Mouse (Mus musculus) stomach, embryonic 15.5 days (tissue): ENCODE results near the gene Yme1l1. TPM values are rescaled to one million over a fixed set of nuclear protein-coding genes. Genes with fewer than 3 reads are reported as not detected.

Experiments used
- ATAC-seq: fragments of 200-750 bp; cut with Nextera tagmentation; 2 replicates; pipeline ENCODE4 v1.8.0; 2017; ENCODE audit warnings: low read depth, moderate number of reproducible peaks, moderate TSS enrichment; ENCODE audit not compliant: insufficient read depth, low FRiP score
- H3K27ac ChIP-seq: fragments of 300-500 bp; sonication (generic); 2 replicates; pipeline ENCODE4 v1.5.1; 2015; ENCODE audit warnings: mild to moderate bottlenecking, inconsistent platforms
- H3K27me3 ChIP-seq: fragments of 300-500 bp; sonication (generic); replicated peaks from 2 replicates; pipeline ENCODE4 v1.6.1; 2015; ENCODE audit warnings: inconsistent platforms
- H3K36me3 ChIP-seq: fragments of 300-500 bp; sonication (generic); 2 replicates; pipeline ENCODE4 v1.6.1; 2015; ENCODE audit warnings: inconsistent platforms
- H3K4me1 ChIP-seq: fragments of 300-500 bp; sonication (generic); 2 replicates; pipeline ENCODE4 v1.6.1; 2015; ENCODE audit warnings: inconsistent platforms
- H3K4me2 ChIP-seq: fragments of 300-500 bp; sonication (generic); 2 replicates; pipeline ENCODE4 v1.6.1; 2015; ENCODE audit warnings: mild to moderate bottlenecking, inconsistent platforms
- H3K4me3 ChIP-seq: fragments of 300-500 bp; sonication (generic); replicated peaks from 2 replicates; pipeline ENCODE4 v1.5.1; 2015; ENCODE audit warnings: inconsistent platforms
- H3K9ac ChIP-seq: fragments of 300-500 bp; sonication (generic); 2 replicates; pipeline ENCODE4 v1.6.1; 2015; ENCODE audit warnings: inconsistent platforms
- H3K9me3 ChIP-seq: fragments of 300-500 bp; sonication (generic); 2 replicates; pipeline ENCODE4 v1.6.1; 2016; ENCODE audit warnings: inconsistent platforms
- whole genome bisulfite sequencing: fragments of 180-500 bp; shearing (Covaris S2); methylation state at CpG from one replicate; pipeline ENCODE4 v1.1.7; 2015; 5-methylcytosine and 5-hydroxymethylcytosine counted together
- polyA plus RNA-seq: library from polyadenylated mRNA; unstranded; fragments of >200 nt; fragmentation: Nextera tagmentation; extraction: Ambion mirVana; gene quantifications from 2 replicates; pipeline ENCODE4 v1.2.1, GENCODE M21; 2015

Yme1l1 gene
- 68.0 and 72.1 TPM in 2 replicates for polyA plus RNA-seq

- Histone ChIP-seq H3K27ac (peak within 1 kb of the TSS; percentile 100), H3K4me1 (peaks cover 18% of the 10 kb centered on the region), H3K9me3 (no peaks in the 10 kb centered on the region), H3K4me3 (peak within 1 kb of the TSS; percentile 64), H3K4me2 (peak within 1 kb of the TSS; percentile 69), H3K36me3 (no peaks in the 10 kb centered on the region), H3K27me3 (no peaks in the 10 kb centered on the region), H3K9ac (peak within 1 kb of the TSS; percentile 69)
- WGBS, result under 1% methylated on average over 61 of the region's 61 CpGs
- ATAC-seq, result peak; percentile 98
Measured at GRCm38 (mm10) chr2:23155777-23156607, at the start of gene Yme1l1, which contains the start of gene Mastl. TSS of gene Yme1l1 (plus strand) at chr2:23156369. TSS of gene Mastl (minus strand) at chr2:23156024.

GRCm38 (mm10) chr2:23119573-23119972 is 36.6 kb upstream of the Yme1l1 start:
- Histone ChIP-seq H3K4me2 (no peak overlapping the region), H3K27ac (no peak overlapping the region), H3K4me3 (no peak overlapping the region), H3K36me3 (peaks cover 7% of the 10 kb centered on the region; the same call in 1 of the 2 replicates), H3K9ac (no peak overlapping the region), H3K27me3 (no peaks in the 10 kb centered on the region), H3K9me3 (no peaks in the 10 kb centered on the region), H3K4me1 (no peaks in the 10 kb centered on the region)
- ATAC-seq, result no peak

GRCm38 (mm10) chr2:23155199-23155621 is 959 bp upstream of the Yme1l1 start:
- 3% methylated on average over 5 of the region's 5 CpGs for WGBS
- H3K27me3 ChIP-seq, result no peaks in the 10 kb centered on the region
- peak overlapping the region; percentile 69 for H3K4me2 ChIP-seq
- peak overlapping the region; percentile 100 for H3K27ac ChIP-seq
- no peaks in the 10 kb centered on the region for H3K9me3 ChIP-seq
- H3K4me1 ChIP-seq, result peaks cover 18% of the 10 kb centered on the region
- peak; percentile 33 for ATAC-seq
- peak overlapping the region; percentile 29; the same call in 1 of the 2 replicates for H3K9ac ChIP-seq
- H3K4me3 ChIP-seq, result peak overlapping the region; percentile 64
- no peaks in the 10 kb centered on the region for H3K36me3 ChIP-seq

- no peaks in the 10 kb centered on the region for H3K9me3 ChIP-seq
- ATAC-seq, result peak; percentile 14; the same call in 1 of the 2 replicates
Measured at GRCm38 (mm10) chr2:23156608-23157081, 476 bp downstream of the Yme1l1 start.

GRCm38 (mm10) chr2:23172305-23172704 is 16.1 kb downstream of the Yme1l1 start:
- Histone ChIP-seq H3K4me2 (no peak overlapping the region), H3K9me3 (no peaks in the 10 kb centered on the region), H3K4me3 (no peak overlapping the region), H3K4me1 (no peaks in the 10 kb centered on the region), H3K9ac (no peak overlapping the region), H3K27ac (no peak overlapping the region), H3K27me3 (no peaks in the 10 kb centered on the region), H3K36me3 (peaks cover 22% of the 10 kb centered on the region)
- 80% methylated on average over 3 of the region's 3 CpGs for WGBS
- ATAC-seq, result no peak

More at GRCm38 (mm10) chr2:23156608-23157081, 476 bp downstream of the Yme1l1 start:
- peak overlapping the region; percentile 69 for H3K4me2 ChIP-seq
- peak overlapping the region; percentile 100 for H3K27ac ChIP-seq
- no peaks in the 10 kb centered on the region for H3K27me3 ChIP-seq
- H3K9ac ChIP-seq, result peak overlapping the region; percentile 69
- peaks cover 18% of the 10 kb centered on the region for H3K4me1 ChIP-seq
- peak overlapping the region; percentile 64 for H3K4me3 ChIP-seq
- under 1% methylated on average over 17 of the region's 17 CpGs for WGBS
- no peaks in the 10 kb centered on the region for H3K36me3 ChIP-seq

GRCm38 (mm10) chr2:23194366-23194765 is 38.2 kb downstream of the Yme1l1 start:
- WGBS, result 86% methylated on average over 1 of the region's 1 CpGs
- ATAC-seq, result no peak
- Histone ChIP-seq H3K4me1 (no peaks in the 10 kb centered on the region), H3K4me2 (no peak overlapping the region), H3K4me3 (no peak overlapping the region), H3K27me3 (no peaks in the 10 kb centered on the region), H3K9me3 (no peaks in the 10 kb centered on the region), H3K9ac (no peak overlapping the region), H3K36me3 (peaks cover 23% of the 10 kb centered on the region), H3K27ac (no peak overlapping the region)

GRCm38 (mm10) chr2:23201034-23201433 is 44.9 kb downstream of the Yme1l1 start:
- no peak overlapping the region for H3K27ac ChIP-seq
- no peak overlapping the region for H3K9ac ChIP-seq
- H3K9me3 ChIP-seq, result no peaks in the 10 kb centered on the region
- H3K27me3 ChIP-seq, result no peaks in the 10 kb centered on the region
- no peak overlapping the region for H3K4me2 ChIP-seq
- no peaks in the 10 kb centered on the region for H3K4me1 ChIP-seq
- no peak for ATAC-seq
- H3K36me3 ChIP-seq, result peaks cover 13% of the 10 kb centered on the region; the same call in 1 of the 2 replicates
- H3K4me3 ChIP-seq, result no peak overlapping the region
- 67% methylated on average over 1 of the region's 1 CpGs for WGBS

GRCm38 (mm10) chr2:23202900-23203670 is 46.9 kb downstream of the Yme1l1 start:
- H3K27ac ChIP-seq, result no peak overlapping the region
- 53% methylated on average over 15 of the region's 15 CpGs for WGBS
- no peaks in the 10 kb centered on the region for H3K4me1 ChIP-seq
- no peak overlapping the region for H3K4me2 ChIP-seq
- no peak overlapping the region for H3K4me3 ChIP-seq
- no peaks in the 10 kb centered on the region for H3K27me3 ChIP-seq
- H3K9ac ChIP-seq, result no peak overlapping the region
- no peak for ATAC-seq
- no peaks in the 10 kb centered on the region for H3K9me3 ChIP-seq
- H3K36me3 ChIP-seq, result peaks cover 11% of the 10 kb centered on the region; the same call in 1 of the 2 replicates

GRCm38 (mm10) chr2:23207070-23207526 is 50.9 kb downstream of the Yme1l1 start, which contains the start of gene 4931423N10Rik:
TSS of gene 4931423N10Rik (plus strand) at chr2:23207476.
- no peak within 1 kb of the TSS for H3K4me2 ChIP-seq
- H3K4me1 ChIP-seq, result no peaks in the 10 kb centered on the region
- WGBS, result 76% methylated on average over 15 of the region's 15 CpGs
- H3K9ac ChIP-seq, result no peak within 1 kb of the TSS
- H3K9me3 ChIP-seq, result no peaks in the 10 kb centered on the region
- ATAC-seq, result no peak
- H3K36me3 ChIP-seq, result no peaks in the 10 kb centered on the region
- no peak within 1 kb of the TSS for H3K27ac ChIP-seq
- no peaks in the 10 kb centered on the region for H3K27me3 ChIP-seq
- no peak within 1 kb of the TSS for H3K4me3 ChIP-seq

- H3K27me3 ChIP-seq, result no peaks in the 10 kb centered on the region
- ATAC-seq, result no peak
- H3K9me3 ChIP-seq, result no peaks in the 10 kb centered on the region
- no peaks in the 10 kb centered on the region for H3K4me1 ChIP-seq
- no peak overlapping the region for H3K27ac ChIP-seq
- H3K4me2 ChIP-seq, result no peak overlapping the region
- no peaks in the 10 kb centered on the region for H3K36me3 ChIP-seq
- 76% methylated on average over 5 of the region's 5 CpGs for WGBS
- no peak overlapping the region for H3K4me3 ChIP-seq
- H3K9ac ChIP-seq, result no peak overlapping the region
Measured at GRCm38 (mm10) chr2:23213661-23214060, 57.5 kb downstream of the Yme1l1 start.

- no peaks in the 10 kb centered on the region for H3K36me3 ChIP-seq
- H3K4me3 ChIP-seq, result no peak overlapping the region
- H3K27ac ChIP-seq, result no peak overlapping the region
- H3K9ac ChIP-seq, result no peak overlapping the region
- H3K4me2 ChIP-seq, result no peak overlapping the region
- WGBS, result 53% methylated on average over 6 of the region's 7 CpGs
- no peaks in the 10 kb centered on the region for H3K9me3 ChIP-seq
- no peaks in the 10 kb centered on the region for H3K27me3 ChIP-seq
- no peak for ATAC-seq
- H3K4me1 ChIP-seq, result no peaks in the 10 kb centered on the region
Measured at GRCm38 (mm10) chr2:23225199-23225598, 69.0 kb downstream of the Yme1l1 start.
